Mouse (Mus musculus) MEL (cell line): ENCODE measurements around the gene Ddo. TPM values are rescaled to one million over a fixed set of nuclear protein-coding genes. Genes with fewer than 3 reads are reported as not detected.

Source experiments
- DNase-seq: peaks from one replicate; pipeline ENCODE4 v3.0.0; 2011; ENCODE audit warnings: low read depth, low spot score
- H3K27ac ChIP-seq: 2 replicates; pipeline ENCODE4 v1.5.1; 2012; ENCODE audit warnings: low read depth, mild to moderate bottlenecking, control low read depth, low read length, moderate library complexity; ENCODE audit not compliant: control insufficient read depth
- H3K27me3 ChIP-seq, 2 experiments: fragments of 150-350 bp in 1 of 2; sonication (generic) in 1 of 2; 2 replicates each; pipeline ENCODE4 v1.6.1; 2012; ENCODE audit warnings: low read length in 2 of 2, mild to moderate bottlenecking in 2 of 2, improper control_type of control experiment in 1 of 2, moderate library complexity in 1 of 2; ENCODE audit not compliant: insufficient read depth in 2 of 2, control insufficient read depth in 1 of 2
- H3K36me3 ChIP-seq, 2 experiments: 2 replicates each; pipeline ENCODE4 v1.6.1; 2012 to 2014; ENCODE audit warnings: low read length in 2 of 2, improper control_type of control experiment in 1 of 2, inconsistent platforms in 1 of 2, mild to moderate bottlenecking in 1 of 2; ENCODE audit not compliant: insufficient read depth in 2 of 2, control insufficient read depth in 1 of 2
- H3K4me1 ChIP-seq, 2 experiments: fragments of 150-350 bp in 1 of 2; sonication (generic) in 1 of 2; 2 replicates each; pipeline ENCODE4 v1.6.1; 2012; ENCODE audit warnings: low read length in 2 of 2, improper control_type of control experiment in 1 of 2, mild to moderate bottlenecking in 1 of 2; ENCODE audit not compliant: insufficient read depth in 2 of 2, control insufficient read depth in 1 of 2
- H3K4me3 ChIP-seq, 2 experiments: fragments of 150-350 bp in 1 of 2; sonication (generic) in 1 of 2; 2 replicates each; pipeline ENCODE4 v1.5.1; 2012; ENCODE audit warnings: low read depth in 2 of 2, low read length in 2 of 2, mild to moderate bottlenecking in 2 of 2, moderate library complexity in 2 of 2, control low read depth in 1 of 2, improper control_type of control experiment in 1 of 2; ENCODE audit not compliant: control insufficient read depth in 1 of 2, insufficient read depth in 1 of 2
- H3K79me2 ChIP-seq: 2 replicates; pipeline ENCODE4 v1.6.1; 2012; ENCODE audit warnings: mild to moderate bottlenecking, low read length, moderate library complexity; ENCODE audit not compliant: control insufficient read depth, poor library complexity, insufficient read depth
- H3K9ac ChIP-seq: 2 replicates; pipeline ENCODE4 v1.6.1; 2012; ENCODE audit warnings: low read depth, mild to moderate bottlenecking, control low read depth, low read length, moderate library complexity; ENCODE audit not compliant: control insufficient read depth, poor library complexity, severe bottlenecking
- H3K9me3 ChIP-seq: fragments of 150-350 bp; sonication (generic); replicated peaks from 2 replicates; pipeline ENCODE4 v1.6.1; 2012; ENCODE audit warnings: mild to moderate bottlenecking, low read length, improper control_type of control experiment, moderate library complexity; ENCODE audit not compliant: insufficient read depth
- CTCF ChIP-seq, 3 experiments: IDR thresholded peaks in 2 of 3; conservative IDR thresholded peaks in 1 of 3; 2 replicates each; pipeline ENCODE4 v1.5.1; 2011 to 2012; ENCODE audit warnings: low read length in 3 of 3, low read depth in 2 of 3, mild to moderate bottlenecking in 2 of 3, improper control_type of control experiment in 1 of 3, inconsistent platforms in 1 of 3, mixed read lengths in 1 of 3, moderate library complexity in 1 of 3; ENCODE audit not compliant: control insufficient read depth in 1 of 3, insufficient read depth in 1 of 3, poor library complexity in 1 of 3, severe bottlenecking in 1 of 3
- E2F4 ChIP-seq: IDR thresholded peaks from 2 replicates; pipeline ENCODE4 v1.6.1; 2011; ENCODE audit warnings: low read depth, low read length, improper control_type of control experiment, borderline replicate concordance
- EP300 ChIP-seq, 2 experiments: IDR thresholded peaks; 2 replicates each; pipeline ENCODE4 v1.6.1; 2011; ENCODE audit warnings: improper control_type of control experiment in 2 of 2, low read length in 2 of 2, low read depth in 1 of 2, mild to moderate bottlenecking in 1 of 2
- ETS1 ChIP-seq: IDR thresholded peaks from 2 replicates; pipeline ENCODE4 v1.6.1; 2012; ENCODE audit warnings: low read depth, mild to moderate bottlenecking, inconsistent platforms, low read length, improper control_type of control experiment, moderate library complexity
- GATA1 ChIP-seq: IDR thresholded peaks from 2 replicates; pipeline ENCODE4 v1.6.1; 2011; ENCODE audit warnings: low read depth, low read length, improper control_type of control experiment
- JUND ChIP-seq: IDR thresholded peaks from 2 replicates; pipeline ENCODE4 v1.6.1; 2011; ENCODE audit warnings: low read depth, mild to moderate bottlenecking, improper control_type of control experiment, low read length
- KAT2A ChIP-seq: conservative IDR thresholded peaks from 2 replicates; pipeline ENCODE4 v1.6.1; 2012; ENCODE audit warnings: low read depth, low read length, improper control_type of control experiment, inconsistent platforms
- MAFK ChIP-seq: IDR thresholded peaks from 2 replicates; pipeline ENCODE4 v1.6.1; 2011; ENCODE audit warnings: low read depth, mild to moderate bottlenecking, low read length, improper control_type of control experiment, borderline replicate concordance
- MEF2A ChIP-seq: IDR thresholded peaks from 2 replicates; pipeline ENCODE4 v1.6.1; 2014; ENCODE audit warnings: low read depth, mild to moderate bottlenecking, inconsistent platforms, low read length, improper control_type of control experiment; ENCODE audit not compliant: poor library complexity, insufficient replicate concordance, severe bottlenecking; ENCODE audit errors: extremely low read depth
- NELFE ChIP-seq: IDR thresholded peaks from 2 replicates; pipeline ENCODE4 v1.6.1; 2011; ENCODE audit warnings: low read depth, low read length, improper control_type of control experiment
- POLR2AphosphoS5 ChIP-seq: IDR thresholded peaks from 2 replicates; pipeline ENCODE4 v1.6.1; 2012; ENCODE audit warnings: low read depth, borderline replicate concordance, mild to moderate bottlenecking, inconsistent platforms, low read length, moderate library complexity, mixed read lengths
- RAD21 ChIP-seq: IDR thresholded peaks from 2 replicates; pipeline ENCODE4 v1.6.1; 2011; ENCODE audit warnings: mild to moderate bottlenecking, low read depth, low read length, improper control_type of control experiment
- TAL1 ChIP-seq: IDR thresholded peaks from 2 replicates; pipeline ENCODE4 v1.6.1; 2012; ENCODE audit warnings: mild to moderate bottlenecking, inconsistent platforms, low read length, moderate library complexity, mixed read lengths
- TBP ChIP-seq: IDR thresholded peaks from 2 replicates; pipeline ENCODE4 v1.8.0; 2011; ENCODE audit warnings: low read depth, low read length, improper control_type of control experiment
- UBTF ChIP-seq: IDR thresholded peaks from 2 replicates; pipeline ENCODE4 v1.6.1; 2012; ENCODE audit warnings: low read depth, mild to moderate bottlenecking, inconsistent platforms, low read length, improper control_type of control experiment, moderate library complexity, borderline replicate concordance; ENCODE audit not compliant: insufficient read depth
- ZC3H11A ChIP-seq: IDR thresholded peaks from 2 replicates; pipeline ENCODE4 v1.6.1; 2012; ENCODE audit warnings: low read depth, mild to moderate bottlenecking, inconsistent platforms, low read length, improper control_type of control experiment
- ZKSCAN1 ChIP-seq: IDR thresholded peaks from 2 replicates; pipeline ENCODE4 v1.6.1; 2012; ENCODE audit warnings: low read depth, mild to moderate bottlenecking, inconsistent platforms, low read length, improper control_type of control experiment, moderate library complexity
- polyA plus RNA-seq, 2 experiments: library from polyadenylated mRNA; stranded (reverse) in 1 of 2; unstranded in 1 of 2; fragments of >175 nt in 1 of 2; fragments of >200 nt in 1 of 2; gene quantifications; 2 replicates each; pipeline versions ENCODE4 v1.2.1 to v1.2.4; 2012; ENCODE audit warnings: low replicate concordance in 2 of 2, low read depth in 1 of 2; ENCODE audit not compliant: insufficient read length in 2 of 2, insufficient read depth in 1 of 2, missing spikeins in 1 of 2
- total RNA-seq: library from RNA; depleted of rRNA; stranded (reverse); fragments of 300-350 nt; gene quantifications from 2 replicates; pipeline ENCODE4 v1.2.3, GENCODE M21; 2012

The Ddo gene
- total and polyA plus RNA-seq, 3 experiments: 0.04 TPM; not detected in 2

- DNase-seq: no peak
- TF ChIP-seq KAT2A: no peak
- TF ChIP-seq RAD21: peak; percentile 3; the same call in 1 of the 2 replicates
- no peak for TF ChIP-seq NELFE
- TF ChIP-seq ETS1: no peak
- TF ChIP-seq ZKSCAN1: no peak
- TF ChIP-seq UBTF: no peak
- no peak for TF ChIP-seq MAFK
- TF ChIP-seq EP300 (IDR thresholded peaks at IDR 0.05; ENCODE audit: low read depth in 1 of 2, low read length in 2 of 2): no peak
- peak in 1 of 3 experiments; percentile 15; a peak in 1 of 6 replicates for TF ChIP-seq CTCF (IDR thresholded peaks at IDR 0.05 in 2 of 3, conservative IDR thresholded peaks at IDR 0.05 in 1 of 3; ENCODE audit: control insufficient read depth in 1 of 3, insufficient read depth in 1 of 3, low read depth in 2 of 3, low read length in 3 of 3, poor library complexity in 1 of 3, severe bottlenecking in 1 of 3)
- no peak for TF ChIP-seq POLR2AphosphoS5
- no peaks in the 10 kb centered on the region for H3K9me3 ChIP-seq
- no peaks in the 10 kb centered on the region for H3K79me2 ChIP-seq
- H3K9ac ChIP-seq: no peak overlapping the region
- H3K36me3 ChIP-seq: no peaks in the 10 kb centered on the region
- H3K27ac ChIP-seq: no peak overlapping the region
- H3K27me3 ChIP-seq: peaks cover 0 to 2% of the 10 kb centered on the region in 2 experiments; a peak in 1 of 4 replicates
- no peaks in the 10 kb centered on the region for H3K4me1 ChIP-seq
- H3K4me3 ChIP-seq: no peak overlapping the region
Observed at GRCm38 (mm10) chr10:40604706-40605394, 25.0 kb upstream of the Ddo start.

GRCm38 (mm10) chr10:40617973-40618372 is 11.8 kb upstream of the Ddo start:
- Histone ChIP-seq H3K27ac (no peak overlapping the region), H3K9me3 (no peaks in the 10 kb centered on the region), H3K27me3 (no peaks in the 10 kb centered on the region; a peak in 1 of 4 replicates), H3K4me1 (no peaks in the 10 kb centered on the region), H3K4me3 (no peak overlapping the region), H3K36me3 (no peaks in the 10 kb centered on the region), H3K9ac (no peak overlapping the region), H3K79me2 (no peaks in the 10 kb centered on the region)
- no peak for DNase-seq
- TF ChIP-seq CTCF (IDR thresholded peaks at IDR 0.05 in 2 of 3, conservative IDR thresholded peaks at IDR 0.05 in 1 of 3; ENCODE audit: control insufficient read depth in 1 of 3, insufficient read depth in 1 of 3, low read depth in 2 of 3, low read length in 3 of 3, poor library complexity in 1 of 3, severe bottlenecking in 1 of 3) (peak in 1 of 3 experiments; percentile 17; a peak in 1 of 6 replicates), TBP (no peak)

GRCm38 (mm10) chr10:40619760-40620159 is 10.1 kb upstream of the Ddo start:
- Histone ChIP-seq H3K4me1 (no peaks in the 10 kb centered on the region), H3K4me3 (no peak overlapping the region), H3K36me3 (no peaks in the 10 kb centered on the region), H3K9ac (no peak overlapping the region), H3K27me3 (no peaks in the 10 kb centered on the region; a peak in 1 of 4 replicates), H3K27ac (no peak overlapping the region), H3K9me3 (no peaks in the 10 kb centered on the region)
- no peak for DNase-seq
- TF ChIP-seq E2F4: no peak
- no peak for TF ChIP-seq ZC3H11A
- TF ChIP-seq TAL1: no peak
- no peak for TF ChIP-seq JUND
- no peak for TF ChIP-seq EP300 (IDR thresholded peaks at IDR 0.05; ENCODE audit: low read depth in 1 of 2, low read length in 2 of 2)
- TF ChIP-seq CTCF (IDR thresholded peaks at IDR 0.05 in 2 of 3, conservative IDR thresholded peaks at IDR 0.05 in 1 of 3; ENCODE audit: control insufficient read depth in 1 of 3, insufficient read depth in 1 of 3, low read depth in 2 of 3, low read length in 3 of 3, poor library complexity in 1 of 3, severe bottlenecking in 1 of 3): no peak
- no peak for TF ChIP-seq GATA1
- no peak for TF ChIP-seq MEF2A
- no peak for TF ChIP-seq TBP
- TF ChIP-seq, all 39 proteins: peak for 0
- no peaks in the 10 kb centered on the region for H3K79me2 ChIP-seq
